Mouse (Mus musculus): Measurements from ENCODE around the gene Nod1. TPM values are rescaled to one million over a fixed set of nuclear protein-coding genes. Genes with fewer than 3 reads are reported as not detected.
A peak's percentile ranks its signal among the peaks of the same experiment; 100 is the strongest.

The Nod1 gene
- polyA plus RNA-seq, 1 experiment from 2014 or later, result 3.3 TPM

- H3K36me3 ChIP-seq (replicated peaks; ENCODE audit: insufficient read depth, low read length), result no peaks in the 10 kb centered on the region
- H3K27ac ChIP-seq (ENCODE audit: low read depth), result no peak overlapping the region
- H3K27me3 ChIP-seq (ENCODE audit: insufficient read depth, low read length), result no peaks in the 10 kb centered on the region
- ATAC-seq, result no peak
- no peak overlapping the region for H3K9ac ChIP-seq (replicated peaks)
- WGBS (ENCODE audit: insufficient replicate concordance), result 57% methylated on average over 4 of the region's 4 CpGs
- no peak overlapping the region for H3K4me2 ChIP-seq (ENCODE audit: low read depth, low read length)
- H3K9me3 ChIP-seq (ENCODE audit: low read length), result no peaks in the 10 kb centered on the region
- H3K4me1 ChIP-seq (ENCODE audit: insufficient read depth), result no peaks in the 10 kb centered on the region
- no peak overlapping the region for H3K4me3 ChIP-seq (ENCODE audit: low read depth, low read length)
- no peak for DNase-seq
- no peak for TF ChIP-seq EP300 (IDR thresholded peaks at IDR 0.05; ENCODE audit: low read depth)
- TF ChIP-seq CTCF (IDR thresholded peaks at IDR 0.05; ENCODE audit: low read depth), result no peak
These were observed 28.9 kb upstream of the Nod1 start for GRCm38 (mm10) chr6:55001320-55001719.

GRCm38 (mm10) chr6:54997726-54998125, 25.3 kb upstream of the Nod1 start:
- Histone ChIP-seq H3K4me1 (ENCODE audit: insufficient read depth) (peaks cover 4% of the 10 kb centered on the region), H3K36me3 (replicated peaks; ENCODE audit: insufficient read depth, low read length) (no peaks in the 10 kb centered on the region), H3K4me3 (ENCODE audit: low read depth, low read length) (no peak overlapping the region), H3K4me2 (ENCODE audit: low read depth, low read length) (no peak overlapping the region), H3K9me3 (ENCODE audit: low read length) (no peaks in the 10 kb centered on the region), H3K27me3 (ENCODE audit: insufficient read depth, low read length) (no peaks in the 10 kb centered on the region), H3K27ac (ENCODE audit: low read depth) (no peak overlapping the region), H3K9ac (replicated peaks) (no peak overlapping the region)
- DNase-seq (no peak), ATAC-seq (no peak)
- TF ChIP-seq EP300 (IDR thresholded peaks at IDR 0.05; ENCODE audit: low read depth) (no peak), CTCF (IDR thresholded peaks at IDR 0.05; ENCODE audit: low read depth) (no peak)
- 73% methylated on average over 6 of the region's 6 CpGs for WGBS (ENCODE audit: insufficient replicate concordance)

DNA sequence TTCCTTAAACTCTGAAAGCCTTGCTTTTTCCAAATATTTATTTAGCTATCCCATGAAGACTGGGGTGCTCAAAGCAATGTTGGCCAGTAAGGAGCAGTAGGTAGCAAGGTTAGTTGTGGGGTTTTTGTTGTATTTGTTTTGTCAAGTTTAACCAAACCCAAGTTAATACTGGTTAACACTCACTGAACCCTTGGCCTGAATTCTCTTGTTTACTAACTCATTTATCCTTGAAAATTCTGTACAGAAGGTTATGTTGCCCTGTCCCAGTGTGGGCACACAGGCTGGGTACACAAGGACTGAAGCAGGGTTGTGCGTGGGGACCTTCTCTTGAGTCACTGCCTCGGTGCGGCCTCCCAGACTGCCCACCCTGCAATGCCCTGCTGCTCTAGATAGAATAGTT, 23.9 kb upstream of the Nod1 start:
- no peaks in the 10 kb centered on the region for H3K9me3 ChIP-seq (ENCODE audit: low read length)
- no peak overlapping the region for H3K9ac ChIP-seq (replicated peaks)
- H3K4me1 ChIP-seq (ENCODE audit: insufficient read depth), result peaks cover 16% of the 10 kb centered on the region
- H3K27ac ChIP-seq (ENCODE audit: low read depth), result no peak overlapping the region
- H3K4me3 ChIP-seq (ENCODE audit: low read depth, low read length), result no peak overlapping the region
- H3K27me3 ChIP-seq (ENCODE audit: insufficient read depth, low read length), result no peaks in the 10 kb centered on the region
- WGBS (ENCODE audit: insufficient replicate concordance), result 81% methylated on average over 3 of the region's 3 CpGs
- no peak overlapping the region for H3K4me2 ChIP-seq (ENCODE audit: low read depth, low read length)
- TF ChIP-seq CTCF (IDR thresholded peaks at IDR 0.05; ENCODE audit: low read depth), result no peak
- TF ChIP-seq EP300 (IDR thresholded peaks at IDR 0.05; ENCODE audit: low read depth), result no peak
- ATAC-seq, result no peak
- H3K36me3 ChIP-seq (replicated peaks; ENCODE audit: insufficient read depth, low read length), result no peaks in the 10 kb centered on the region
- DNase-seq, result no peak

GRCm38 (mm10) chr6:54992734-54993260, 20.4 kb upstream of the Nod1 start, which contains the start of gene Ggct:
Ggct (minus strand) TSS chr6:54992950.
- Histone ChIP-seq H3K9ac (replicated peaks) (peak within 1 kb of the TSS; percentile 61), H3K4me3 (ENCODE audit: low read depth, low read length) (peak within 1 kb of the TSS; percentile 54), H3K27ac (ENCODE audit: low read depth) (peak within 1 kb of the TSS; percentile 69), H3K9me3 (ENCODE audit: low read length) (no peaks in the 10 kb centered on the region), H3K4me2 (ENCODE audit: low read depth, low read length) (peak within 1 kb of the TSS; percentile 97), H3K27me3 (ENCODE audit: insufficient read depth, low read length) (no peaks in the 10 kb centered on the region), H3K36me3 (replicated peaks; ENCODE audit: insufficient read depth, low read length) (no peaks in the 10 kb centered on the region), H3K4me1 (ENCODE audit: insufficient read depth) (peaks cover 20% of the 10 kb centered on the region)
- DNase-seq, result peak; percentile 95
- under 1% methylated on average over 38 of the region's 41 CpGs for WGBS (ENCODE audit: insufficient replicate concordance)
- ATAC-seq, result peak; percentile 99
- TF ChIP-seq EP300 (IDR thresholded peaks at IDR 0.05; ENCODE audit: low read depth) (peak; percentile 58; the same call in 1 of the 2 replicates), CTCF (IDR thresholded peaks at IDR 0.05; ENCODE audit: low read depth) (peak; percentile 75)

- Histone ChIP-seq H3K4me2 (ENCODE audit: low read depth, low read length) (peak overlapping the region; percentile 97), H3K36me3 (replicated peaks; ENCODE audit: insufficient read depth, low read length) (no peaks in the 10 kb centered on the region), H3K27me3 (ENCODE audit: insufficient read depth, low read length) (no peaks in the 10 kb centered on the region), H3K9me3 (ENCODE audit: low read length) (no peaks in the 10 kb centered on the region), H3K27ac (ENCODE audit: low read depth) (peak overlapping the region; percentile 69), H3K9ac (replicated peaks) (peak overlapping the region; percentile 61), H3K4me1 (ENCODE audit: insufficient read depth) (peaks cover 20% of the 10 kb centered on the region), H3K4me3 (ENCODE audit: low read depth, low read length) (peak overlapping the region; percentile 54)
- ATAC-seq, result no peak
- no peak for DNase-seq
- TF ChIP-seq CTCF (IDR thresholded peaks at IDR 0.05; ENCODE audit: low read depth) (no peak), EP300 (IDR thresholded peaks at IDR 0.05; ENCODE audit: low read depth) (no peak)
- under 1% methylated on average over 7 of the region's 7 CpGs for WGBS (ENCODE audit: insufficient replicate concordance)
These were observed 19.7 kb upstream of the Nod1 start for GRCm38 (mm10) chr6:54992141-54992540.

- Histone ChIP-seq H3K27ac (ENCODE audit: low read depth) (no peak overlapping the region), H3K4me1 (ENCODE audit: insufficient read depth) (peaks cover 20% of the 10 kb centered on the region), H3K4me2 (ENCODE audit: low read depth, low read length) (no peak overlapping the region), H3K36me3 (replicated peaks; ENCODE audit: insufficient read depth, low read length) (no peaks in the 10 kb centered on the region), H3K9ac (replicated peaks) (no peak overlapping the region), H3K9me3 (ENCODE audit: low read length) (no peaks in the 10 kb centered on the region), H3K27me3 (ENCODE audit: insufficient read depth, low read length) (no peaks in the 10 kb centered on the region), H3K4me3 (ENCODE audit: low read depth, low read length) (no peak overlapping the region)
- DNase-seq (no peak), ATAC-seq (no peak)
- no peak for TF ChIP-seq EP300 (IDR thresholded peaks at IDR 0.05; ENCODE audit: low read depth)
- no peak for TF ChIP-seq CTCF (IDR thresholded peaks at IDR 0.05; ENCODE audit: low read depth)
- 47% methylated on average over 2 of the region's 2 CpGs for WGBS (ENCODE audit: insufficient replicate concordance)
These were observed 18.8 kb upstream of the Nod1 start for GRCm38 (mm10) chr6:54991189-54991588.
